Mouse (Mus musculus) liver, embryonic 14.5 days (tissue): Measurements from ENCODE around the gene Olfr1271. TPM values are rescaled to one million over a fixed set of nuclear protein-coding genes. Genes with fewer than 3 reads are reported as not detected.
"Not testable (repeated sequence)": the region's sequence is repeated elsewhere in the genome, so short reads cannot be mapped to it uniquely, and the experiment has no call there.

Experiments used
- ATAC-seq: fragments of 200-750 bp; cut with Nextera tagmentation; 2 replicates; pipeline ENCODE4 v1.8.0; 2017; ENCODE audit warnings: moderate number of reproducible peaks, mild to moderate bottlenecking, moderate library complexity; ENCODE audit not compliant: insufficient read depth
- DNase-seq, 3 experiments: peaks; one replicate each; pipeline ENCODE4 v3.0.0-alpha.2; 2012 to 2013; ENCODE audit warnings: low read depth in 3 of 3, low spot score in 3 of 3
- H3K27ac ChIP-seq: fragments of 300-500 bp; sonication (generic); 2 replicates; pipeline ENCODE4 v1.5.1; 2014; ENCODE audit warnings: moderate library complexity, mild to moderate bottlenecking, control low read depth, inconsistent platforms
- H3K27me3 ChIP-seq: fragments of 300-500 bp; sonication (generic); 2 replicates; pipeline ENCODE4 v1.6.1; 2014; ENCODE audit warnings: mild to moderate bottlenecking, low read length, moderate library complexity; ENCODE audit not compliant: control insufficient read depth, insufficient read depth
- H3K36me3 ChIP-seq: fragments of 300-500 bp; sonication (generic); replicated peaks from 2 replicates; pipeline ENCODE4 v1.6.1; 2014; ENCODE audit warnings: low read depth; ENCODE audit not compliant: control insufficient read depth, insufficient read depth
- H3K4me1 ChIP-seq, 2 experiments: fragments of 200-500 bp in 1 of 2; fragments of 300-500 bp in 1 of 2; sonication (generic) in 1 of 2; replicated peaks; 2 replicates each; pipeline ENCODE4 v1.6.1; 2012 to 2014; ENCODE audit warnings: antibody characterized with exemption in 1 of 2, inconsistent platforms in 1 of 2, low read length in 1 of 2; ENCODE audit not compliant: control insufficient read depth in 2 of 2, insufficient read depth in 2 of 2
- H3K4me2 ChIP-seq: fragments of 300-500 bp; sonication (generic); 2 replicates; pipeline ENCODE4 v1.6.1; 2014; ENCODE audit warnings: low read depth, mild to moderate bottlenecking, control low read depth, moderate library complexity
- H3K4me3 ChIP-seq, 2 experiments: fragments of 200-500 bp in 1 of 2; fragments of 300-500 bp in 1 of 2; sonication (generic) in 1 of 2; 2 replicates each; pipeline ENCODE4 v1.5.1; 2012 to 2014; ENCODE audit warnings: low read depth in 2 of 2, low read length in 2 of 2, mild to moderate bottlenecking in 2 of 2, control low read depth in 1 of 2, inconsistent platforms in 1 of 2, moderate library complexity in 1 of 2; ENCODE audit not compliant: insufficient read depth in 1 of 2
- H3K9ac ChIP-seq: fragments of 300-500 bp; sonication (generic); replicated peaks from 2 replicates; pipeline ENCODE4 v1.6.1; 2014; ENCODE audit warnings: mild to moderate bottlenecking, control low read depth, moderate library complexity
- H3K9me3 ChIP-seq: fragments of 300-500 bp; sonication (generic); 2 replicates; pipeline ENCODE4 v1.6.1; 2016; ENCODE audit warnings: low read length, mixed read lengths; ENCODE audit not compliant: control insufficient read depth
- CTCF ChIP-seq: IDR thresholded peaks from 2 replicates; pipeline ENCODE4 v1.5.1; 2016; ENCODE audit warnings: antibody characterized with exemption, low read depth, control low read depth
- EP300 ChIP-seq: IDR thresholded peaks from 2 replicates; pipeline ENCODE4 v1.6.1; 2016; ENCODE audit warnings: antibody characterized with exemption, low read depth
- WGBS: fragments of 180-500 bp; shearing (Covaris S2); extraction: QIAGEN DNeasy Blood & Tissue Kit; methylation state at CpG from one replicate; pipeline ENCODE4 v1.1.7; 2014; ENCODE audit not compliant: insufficient replicate concordance; 5-methylcytosine and 5-hydroxymethylcytosine counted together
- polyA plus RNA-seq, 2 experiments: library from polyadenylated mRNA; depleted of rRNA in 1 of 2; stranded (reverse) in 1 of 2; unstranded in 1 of 2; fragments of >200 nt; fragmentation: Nextera tagmentation in 1 of 2; extraction: Ambion mirVana in 1 of 2; gene quantifications; 2 replicates each; pipeline versions ENCODE4 v1.2.1 to v1.2.3; 2012 to 2014

Olfr1271 gene
- polyA plus RNA-seq (2012; rRNA removed) (not detected in 2 replicates), polyA plus RNA-seq (2014; fragmentation: Nextera tagmentation; extraction: Ambion mirVana) (not detected in 2 replicates)

GRCm38 (mm10) chr2:90270932-90271331, at the start of gene Olfr1271:
Olfr1271 (minus strand) TSS chr2:90271032.
- Histone ChIP-seq H3K27me3 (no peaks in the 10 kb centered on the region), H3K9me3 (no peaks in the 10 kb centered on the region), H3K4me3 (no peak within 1 kb of the TSS), H3K27ac (no peak within 1 kb of the TSS), H3K36me3 (no peaks in the 10 kb centered on the region), H3K9ac (no peak within 1 kb of the TSS), H3K4me1 (no peaks in the 10 kb centered on the region), H3K4me2 (no peak within 1 kb of the TSS)
- ATAC-seq (no peak), DNase-seq (no peak)
- WGBS, result 61% methylated on average over 2 of the region's 2 CpGs
- TF ChIP-seq CTCF (no peak), EP300 (no peak)

DNA sequence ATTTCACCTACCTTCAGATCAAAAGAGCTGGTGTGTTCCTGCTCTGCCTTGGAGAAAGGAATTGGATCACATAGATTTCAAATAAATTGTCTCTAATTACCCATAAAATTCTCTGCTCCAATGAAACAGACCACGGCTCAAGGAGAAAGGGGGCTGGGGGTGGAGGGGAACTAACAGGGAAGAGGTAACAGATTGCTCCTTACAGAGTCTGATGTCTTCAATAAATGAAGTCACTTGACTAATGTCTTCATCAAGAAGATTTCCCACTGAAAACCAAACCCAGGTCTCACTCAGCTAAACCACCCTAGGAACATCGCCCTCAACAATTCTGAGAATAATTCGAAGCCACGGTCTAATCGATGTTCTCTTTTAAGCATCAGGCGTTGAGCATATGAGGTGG, 21.9 kb upstream of the Olfr1271 start, which contains the start of gene Olfr1272:
Gene Olfr1272, minus strand, starts transcription at position 101 of the 400 bp plus-strand sequence.
- H3K4me2 ChIP-seq, result no peak within 1 kb of the TSS
- H3K36me3 ChIP-seq, result no peaks in the 10 kb centered on the region
- no peaks in the 10 kb centered on the region for H3K9me3 ChIP-seq
- WGBS, result 72% methylated on average over 6 of the region's 6 CpGs
- no peak for DNase-seq
- H3K27ac ChIP-seq, result no peak within 1 kb of the TSS
- no peak within 1 kb of the TSS for H3K9ac ChIP-seq
- H3K4me1 ChIP-seq, result no peaks in the 10 kb centered on the region
- no peak for ATAC-seq
- H3K27me3 ChIP-seq, result no peaks in the 10 kb centered on the region
- TF ChIP-seq EP300 (no peak), CTCF (no peak)
- no peak within 1 kb of the TSS for H3K4me3 ChIP-seq

GRCm38 (mm10) chr2:90257492-90257891, 13.3 kb downstream of the Olfr1271 start, which contains the start of gene Olfr142:
Olfr142 (minus strand) TSS chr2:90257592.
- H3K4me3 ChIP-seq, result no peak within 1 kb of the TSS
- no peaks in the 10 kb centered on the region for H3K4me1 ChIP-seq
- WGBS, result 69% methylated on average over 4 of the region's 4 CpGs
- H3K9me3 ChIP-seq, result no peaks in the 10 kb centered on the region
- H3K27me3 ChIP-seq, result no peaks in the 10 kb centered on the region
- TF ChIP-seq EP300, result no peak
- no peak for TF ChIP-seq CTCF
- H3K4me2 ChIP-seq, result no peak within 1 kb of the TSS
- no peak within 1 kb of the TSS for H3K9ac ChIP-seq
- no peaks in the 10 kb centered on the region for H3K36me3 ChIP-seq
- no peak for DNase-seq
- H3K27ac ChIP-seq, result no peak within 1 kb of the TSS
- ATAC-seq, result no peak

GRCm38 (mm10) chr2:90224393-90224792, 46.4 kb downstream of the Olfr1271 start, which contains the start of gene Olfr1506:
Olfr1506 (minus strand) TSS chr2:90224493.
- not testable (repeated sequence) for DNase-seq

More at GRCm38 (mm10) chr2:90224393-90224792, 46.4 kb downstream of the Olfr1271 start, which contains the start of gene Olfr1506:
- not testable (repeated sequence) for H3K27ac ChIP-seq, H3K36me3 ChIP-seq, H3K4me3 ChIP-seq, H3K9me3 ChIP-seq, H3K9ac ChIP-seq, H3K4me2 ChIP-seq, H3K27me3 ChIP-seq, H3K4me1 ChIP-seq, ATAC-seq
- no CpG with 5 or more reads among the region's 6 CpGs for WGBS

Other genes starting within 250 kb of the Olfr1271 start
- not detected in 2 replicates for gene Olfr1264, start 245.5 kb downstream of the Olfr1271 start, polyA plus RNA-seq (2012; rRNA removed)
- not detected in 2 replicates for gene Olfr1264, start 245.5 kb downstream of the Olfr1271 start, polyA plus RNA-seq (2014; fragmentation: Nextera tagmentation; extraction: Ambion mirVana)
- not detected in 2 replicates for gene Olfr1265, start 235.7 kb downstream of the Olfr1271 start, polyA plus RNA-seq (2012; rRNA removed)
- not detected in 2 replicates for gene Olfr1265, start 235.7 kb downstream of the Olfr1271 start, polyA plus RNA-seq (2014; fragmentation: Nextera tagmentation; extraction: Ambion mirVana)
- gene Olfr140, start 207.4 kb downstream of the Olfr1271 start, polyA plus RNA-seq (2012; rRNA removed), result not detected in 2 replicates
- not detected in 2 replicates for gene Olfr140, start 207.4 kb downstream of the Olfr1271 start, polyA plus RNA-seq (2014; fragmentation: Nextera tagmentation; extraction: Ambion mirVana)
- not detected in 2 replicates for gene Olfr1269, start 149.6 kb downstream of the Olfr1271 start, polyA plus RNA-seq (2012; rRNA removed)
- not detected in 2 replicates for gene Olfr1269, start 149.6 kb downstream of the Olfr1271 start, polyA plus RNA-seq (2014; fragmentation: Nextera tagmentation; extraction: Ambion mirVana)
- gene Olfr32, start 128.7 kb downstream of the Olfr1271 start, polyA plus RNA-seq (2012; rRNA removed), result not detected in 2 replicates
- not detected in 2 replicates for gene Olfr32, start 128.7 kb downstream of the Olfr1271 start, polyA plus RNA-seq (2014; fragmentation: Nextera tagmentation; extraction: Ambion mirVana)
- not detected in 2 replicates for gene Olfr1270, start 117.9 kb downstream of the Olfr1271 start, polyA plus RNA-seq (2012; rRNA removed)
- not detected in 2 replicates for gene Olfr1270, start 117.9 kb downstream of the Olfr1271 start, polyA plus RNA-seq (2014; fragmentation: Nextera tagmentation; extraction: Ambion mirVana)
- not detected in 2 replicates for gene Olfr1506, start 46.5 kb downstream of the Olfr1271 start, polyA plus RNA-seq (2012; rRNA removed)
- gene Olfr1506, start 46.5 kb downstream of the Olfr1271 start, polyA plus RNA-seq (2014; fragmentation: Nextera tagmentation; extraction: Ambion mirVana), result not detected in 2 replicates
- not detected in 2 replicates for gene Olfr142, start 13.4 kb downstream of the Olfr1271 start, polyA plus RNA-seq (2012; rRNA removed)
- gene Olfr142, start 13.4 kb downstream of the Olfr1271 start, polyA plus RNA-seq (2014; fragmentation: Nextera tagmentation; extraction: Ambion mirVana), result not detected in 2 replicates
- not detected in 2 replicates for gene Olfr1272, start 21.8 kb upstream of the Olfr1271 start, polyA plus RNA-seq (2012; rRNA removed)
- not detected in 2 replicates for gene Olfr1272, start 21.8 kb upstream of the Olfr1271 start, polyA plus RNA-seq (2014; fragmentation: Nextera tagmentation; extraction: Ambion mirVana)
- not detected in 2 replicates for gene Gm13769, start 51.2 kb upstream of the Olfr1271 start, polyA plus RNA-seq (2012; rRNA removed)
- gene Gm13769, start 51.2 kb upstream of the Olfr1271 start, polyA plus RNA-seq (2014; fragmentation: Nextera tagmentation; extraction: Ambion mirVana), result not detected in 2 replicates
- gene Olfr1274-ps, start 127.7 kb upstream of the Olfr1271 start, polyA plus RNA-seq (2012; rRNA removed), result not detected in 2 replicates
- not detected in 2 replicates for gene Olfr1274-ps, start 127.7 kb upstream of the Olfr1271 start, polyA plus RNA-seq (2014; fragmentation: Nextera tagmentation; extraction: Ambion mirVana)